Mouse (Mus musculus) thymus, postnatal 36 days (tissue): ENCODE measurements around the gene Clec4b2.
"Not testable (repeated sequence)": the region's sequence is repeated elsewhere in the genome, so short reads cannot be mapped to it uniquely, and the experiment has no call there.

Source experiments
- DNase-seq, 2 experiments: peaks; one replicate each; pipeline ENCODE4 v3.0.0; 2022; ENCODE audit warnings: mixed read lengths in 2 of 2

Clec4b2 gene

GRCm38 (mm10) chr6:123172593-123172992, at the start of gene Clec4b2:
Gene Clec4b2, plus strand, starts transcription at chr6:123172893.
- no peak for DNase-seq

- DNase-seq: no peak
Measured at GRCm38 (mm10) chr6:123123195-123123594, 49.5 kb upstream of the Clec4b2 start.

- no peak for DNase-seq
Measured at GRCm38 (mm10) chr6:123127173-123127572, 45.5 kb upstream of the Clec4b2 start.

DNA sequence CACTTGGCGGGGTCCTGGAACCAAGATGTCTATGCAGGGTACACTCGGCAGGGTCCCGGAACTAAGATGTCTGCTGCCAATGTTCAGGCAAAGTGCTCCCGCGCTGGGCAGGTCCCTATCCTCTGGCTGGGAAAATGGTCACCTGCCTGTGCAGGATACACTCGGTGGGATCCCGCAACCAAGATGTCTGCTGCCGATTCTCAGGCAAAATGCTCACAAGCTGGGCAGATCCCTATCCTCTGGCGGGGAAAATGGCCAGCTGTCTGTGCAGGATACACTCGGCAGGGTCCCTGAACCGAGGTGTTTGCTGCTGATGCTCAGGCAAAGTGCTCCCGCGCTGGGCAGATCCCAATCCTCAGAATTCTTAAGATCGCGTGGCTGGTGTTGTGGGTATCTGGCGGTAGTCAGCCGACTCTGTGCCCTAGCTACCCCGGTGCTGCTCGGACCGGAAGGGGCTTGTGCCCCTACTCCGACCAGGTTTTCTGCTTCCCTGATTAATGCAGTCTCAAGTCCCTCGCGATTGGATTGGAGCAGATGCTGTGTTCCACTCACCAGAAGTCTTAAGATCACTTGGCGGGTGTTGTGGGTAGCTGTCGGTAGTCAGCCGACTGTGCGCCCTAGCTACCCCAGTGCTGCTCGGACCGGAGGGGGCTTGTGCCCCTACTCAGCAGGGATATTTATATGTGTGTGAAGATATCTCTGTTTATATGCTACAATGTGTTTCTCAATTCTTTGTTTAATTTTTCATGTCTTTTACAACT, 34.7 kb upstream of the Clec4b2 start:
- not testable (repeated sequence) for DNase-seq

DNA sequence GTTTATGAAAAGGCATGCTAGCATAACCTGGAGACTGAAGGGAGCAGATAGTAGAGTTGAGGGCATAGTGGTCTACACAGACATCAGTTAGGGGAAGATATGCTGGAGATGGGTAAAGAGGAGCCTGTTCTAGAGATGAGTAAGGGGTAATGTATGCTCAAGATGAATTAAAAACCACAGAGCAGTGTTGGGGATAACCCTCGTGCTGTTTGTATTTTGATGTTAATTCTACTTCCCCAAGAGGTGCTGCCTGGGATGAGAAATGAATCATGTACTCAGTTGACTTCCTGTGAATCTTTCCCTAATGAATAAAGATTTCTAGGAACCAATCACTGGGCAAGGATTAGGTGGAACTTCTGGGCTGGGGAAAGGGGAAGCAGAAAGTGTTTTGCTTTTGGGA, 2.6 kb upstream of the Clec4b2 start:
- DNase-seq: no peak

GRCm38 (mm10) chr6:123171040-123171439, 1.7 kb upstream of the Clec4b2 start:
- DNase-seq: no peak

- no peak for DNase-seq
Measured at GRCm38 (mm10) chr6:123175549-123175948, 2.9 kb downstream of the Clec4b2 start.

GRCm38 (mm10) chr6:123184862-123185261, 12.2 kb downstream of the Clec4b2 start:
- not testable (repeated sequence) for DNase-seq

GRCm38 (mm10) chr6:123207187-123208076, 34.7 kb downstream of the Clec4b2 start:
- DNase-seq: no peak

DNA sequence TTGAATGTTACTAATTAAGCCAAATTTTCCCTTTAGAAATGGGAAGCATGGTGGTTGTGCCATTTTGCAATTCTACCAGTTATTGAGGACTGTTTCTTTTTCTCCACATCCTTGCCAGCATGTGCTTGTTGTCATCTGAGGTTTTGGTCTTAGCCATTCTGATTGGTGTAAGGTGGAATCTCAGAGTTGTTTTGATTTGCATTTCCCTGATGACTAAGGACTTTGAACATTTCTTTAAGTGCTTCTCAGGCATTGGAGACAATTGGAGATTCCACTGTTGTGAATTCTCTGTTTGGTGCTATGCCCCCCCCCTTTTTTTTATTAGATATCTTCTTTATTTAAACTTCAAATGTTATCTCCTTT, 35.4 kb downstream of the Clec4b2 start:
- DNase-seq: not testable (repeated sequence)

- DNase-seq: no peak
Measured at GRCm38 (mm10) chr6:123211726-123212125, 39.0 kb downstream of the Clec4b2 start.

- DNase-seq: no peak
Measured at GRCm38 (mm10) chr6:123227519-123228166, 55.0 kb downstream of the Clec4b2 start.

DNA sequence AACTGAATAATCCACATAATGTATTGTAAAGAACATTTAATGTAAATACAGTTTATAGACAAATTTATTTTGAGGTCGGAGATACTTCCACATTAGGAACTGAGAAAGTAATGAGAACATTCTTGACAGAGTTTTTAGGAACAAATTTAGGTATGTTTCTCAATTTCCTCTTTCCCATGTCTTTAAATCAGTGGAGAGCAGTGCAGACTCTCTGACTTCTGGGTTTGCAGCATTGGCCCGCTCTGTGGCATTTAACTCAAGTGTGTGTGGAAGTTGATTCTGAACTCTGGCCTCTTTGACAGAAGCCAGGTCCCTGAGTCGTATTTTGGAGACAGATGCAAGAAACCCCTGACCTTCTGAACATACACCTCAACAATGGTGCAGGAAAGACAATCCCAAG, 57.0 kb downstream of the Clec4b2 start, which contains the start of gene Clec4n:
Gene Clec4n, plus strand, starts transcription at position 200 of the 400 bp plus-strand sequence.
- DNase-seq: no peak

- DNase-seq: no peak
Measured at GRCm38 (mm10) chr6:123231149-123231548, 58.5 kb downstream of the Clec4b2 start.

- DNase-seq: no peak
Measured at GRCm38 (mm10) chr6:123237582-123237981, 64.9 kb downstream of the Clec4b2 start.

DNA sequence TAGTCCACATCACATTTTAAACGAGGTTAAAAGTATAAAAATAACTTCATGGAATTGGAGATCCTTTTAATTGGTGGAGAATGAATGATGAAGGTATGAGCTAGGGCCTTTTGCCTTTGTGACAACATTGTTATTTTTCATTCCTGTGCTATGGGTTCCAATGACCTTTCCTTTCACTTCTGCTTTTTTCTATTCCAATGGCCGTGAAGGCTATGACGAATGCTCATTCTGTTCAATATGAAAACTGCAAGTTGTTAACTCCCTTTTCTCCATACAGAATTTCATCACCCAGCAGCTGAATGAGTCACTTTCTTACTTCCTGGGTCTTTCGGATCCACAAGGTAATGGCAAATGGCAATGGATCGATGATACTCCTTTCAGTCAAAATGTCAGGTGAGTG, 71.5 kb downstream of the Clec4b2 start:
- DNase-seq: no peak

DNA sequence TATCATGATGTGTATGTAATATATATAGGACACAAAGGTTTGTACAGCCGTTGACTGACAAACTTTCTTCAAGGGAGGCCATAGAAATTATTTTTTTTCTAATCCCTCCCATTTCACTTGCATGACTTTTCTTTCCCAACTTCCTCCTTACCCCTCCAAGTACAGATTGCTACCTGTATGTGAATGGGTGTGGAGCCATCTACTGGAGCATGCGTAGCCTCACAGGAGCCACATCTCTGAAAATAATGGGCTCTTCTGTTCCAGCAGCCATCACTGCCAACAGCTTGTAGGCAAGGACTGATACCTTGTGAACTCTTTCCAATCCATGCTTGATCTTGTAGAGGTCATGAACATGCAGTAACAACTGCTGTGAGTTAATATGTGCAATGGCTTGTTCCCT, 76.2 kb downstream of the Clec4b2 start:
- not testable (repeated sequence) for DNase-seq

DNA sequence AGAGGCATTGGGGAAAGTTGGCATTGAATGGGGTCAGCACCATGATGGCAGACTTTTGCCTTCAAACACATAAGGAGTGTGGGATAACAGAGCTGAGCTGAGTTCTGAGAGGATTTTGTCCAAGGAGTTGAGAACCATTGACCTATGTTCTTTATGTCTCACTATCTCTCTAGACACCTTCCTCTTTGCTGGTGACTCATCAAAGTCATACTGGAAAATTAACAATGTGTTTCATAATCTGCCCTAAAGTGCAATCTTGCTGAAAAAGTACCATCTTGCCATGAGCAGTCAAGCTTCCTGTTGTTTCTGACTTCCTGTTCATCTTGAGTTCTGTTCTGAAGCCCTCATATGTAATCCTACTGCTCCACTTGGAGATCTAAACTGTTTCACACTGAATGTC, 80.0 kb downstream of the Clec4b2 start:
- DNase-seq: no peak
